Mouse (Mus musculus) E14TG2a.4 (cell line): Measurements from ENCODE around the gene D3Ertd751e.

Experiments used
- H3K27me3 ChIP-seq: 2 replicates; pipeline ENCODE4 v1.6.1; 2014; ENCODE audit warnings: low read length, control low read depth; ENCODE audit not compliant: insufficient read depth
- H3K36me3 ChIP-seq: 2 replicates; pipeline ENCODE4 v1.6.1; 2014; ENCODE audit warnings: low read length, control low read depth; ENCODE audit not compliant: insufficient read depth
- H3K4me1 ChIP-seq: replicated peaks from 2 replicates; pipeline ENCODE4 v1.6.1; 2014; ENCODE audit warnings: low read depth, low read length, control low read depth
- H3K4me3 ChIP-seq: replicated peaks from 2 replicates; pipeline ENCODE4 v1.5.1; 2014; ENCODE audit warnings: mild to moderate bottlenecking, low read length
- H3K9me3 ChIP-seq: 2 replicates; pipeline ENCODE4 v1.6.1; 2014; ENCODE audit warnings: low read length, control low read depth
- CTCF ChIP-seq: conservative IDR thresholded peaks from 2 replicates; pipeline ENCODE4 v1.5.1; 2014; ENCODE audit warnings: low read length
- NANOG ChIP-seq: IDR thresholded peaks from 2 replicates; pipeline ENCODE4 v1.6.1; 2014; ENCODE audit warnings: borderline replicate concordance, low read length, mixed read lengths
- POU5F1 ChIP-seq: IDR thresholded peaks from 2 replicates; pipeline ENCODE4 v1.6.1; 2014; ENCODE audit warnings: low read length, borderline replicate concordance

D3Ertd751e gene

GRCm38 (mm10) chr3:41742278-41742934, at the start of gene D3Ertd751e, which contains the start of gene Sclt1:
Gene D3Ertd751e (plus strand): TSS chr3:41742611.
Gene Sclt1 (minus strand): TSS chr3:41742514.
- no peak for TF ChIP-seq NANOG
- TF ChIP-seq CTCF: no peak
- no peak for TF ChIP-seq POU5F1
- Histone ChIP-seq H3K4me3 (peak within 1 kb of the TSS; percentile 88), H3K9me3 (no peaks in the 10 kb centered on the region), H3K36me3 (no peaks in the 10 kb centered on the region), H3K4me1 (peaks cover 9% of the 10 kb centered on the region), H3K27me3 (no peaks in the 10 kb centered on the region)

- TF ChIP-seq CTCF (no peak), NANOG (peak; percentile 91)
- H3K9me3 ChIP-seq: no peaks in the 10 kb centered on the region
- peaks cover 10% of the 10 kb centered on the region for H3K36me3 ChIP-seq
- H3K4me1 ChIP-seq: peaks cover 47% of the 10 kb centered on the region
- no peak overlapping the region for H3K4me3 ChIP-seq
- no peaks in the 10 kb centered on the region for H3K27me3 ChIP-seq
Measured at GRCm38 (mm10) chr3:41695681-41696080, 46.7 kb upstream of the D3Ertd751e start.

- no peaks in the 10 kb centered on the region for H3K27me3 ChIP-seq
- H3K4me1 ChIP-seq: peaks cover 9% of the 10 kb centered on the region
- no peak for TF ChIP-seq CTCF
- no peak for TF ChIP-seq NANOG
- TF ChIP-seq POU5F1: no peak
- H3K9me3 ChIP-seq: no peaks in the 10 kb centered on the region
- H3K4me3 ChIP-seq: peak overlapping the region; percentile 88
- no peaks in the 10 kb centered on the region for H3K36me3 ChIP-seq
Measured at GRCm38 (mm10) chr3:41741601-41742277, 672 bp upstream of the D3Ertd751e start.

- TF ChIP-seq NANOG (no peak), POU5F1 (no peak), CTCF (no peak)
- Histone ChIP-seq H3K9me3 (no peaks in the 10 kb centered on the region), H3K36me3 (no peaks in the 10 kb centered on the region), H3K4me1 (peaks cover 9% of the 10 kb centered on the region), H3K4me3 (no peak overlapping the region), H3K27me3 (no peaks in the 10 kb centered on the region)
Measured at GRCm38 (mm10) chr3:41743436-41743835, 1.0 kb downstream of the D3Ertd751e start.

GRCm38 (mm10) chr3:41754556-41754955, 12.1 kb downstream of the D3Ertd751e start:
- TF ChIP-seq CTCF (no peak), POU5F1 (no peak), NANOG (no peak)
- peaks cover 7% of the 10 kb centered on the region for H3K36me3 ChIP-seq
- no peak overlapping the region for H3K4me3 ChIP-seq
- no peaks in the 10 kb centered on the region for H3K4me1 ChIP-seq
- no peaks in the 10 kb centered on the region for H3K27me3 ChIP-seq
- H3K9me3 ChIP-seq: no peaks in the 10 kb centered on the region

GRCm38 (mm10) chr3:41762091-41762490, 19.7 kb downstream of the D3Ertd751e start:
- no peak for TF ChIP-seq NANOG
- TF ChIP-seq POU5F1: no peak
- no peak for TF ChIP-seq CTCF
- H3K36me3 ChIP-seq: no peaks in the 10 kb centered on the region; the same call in 1 of the 2 replicates
- no peaks in the 10 kb centered on the region for H3K9me3 ChIP-seq
- no peak overlapping the region for H3K4me3 ChIP-seq
- no peaks in the 10 kb centered on the region for H3K4me1 ChIP-seq
- no peaks in the 10 kb centered on the region for H3K27me3 ChIP-seq

- Histone ChIP-seq H3K4me3 (no peak overlapping the region), H3K9me3 (no peaks in the 10 kb centered on the region), H3K27me3 (no peaks in the 10 kb centered on the region), H3K36me3 (no peaks in the 10 kb centered on the region), H3K4me1 (no peaks in the 10 kb centered on the region)
- TF ChIP-seq CTCF (no peak), NANOG (no peak), POU5F1 (no peak)
Measured at GRCm38 (mm10) chr3:41812447-41812846, 70.0 kb downstream of the D3Ertd751e start.
